Mouse (Mus musculus): Measurements from ENCODE around the gene Ppid. TPM values are rescaled to one million over a fixed set of nuclear protein-coding genes. Genes with fewer than 3 reads are reported as not detected.
"Not testable (repeated sequence)": the region's sequence is repeated elsewhere in the genome, so short reads cannot be mapped to it uniquely, and the experiment has no call there.

Ppid gene
- polyA plus RNA-seq, 1 experiment from 2014 or later, result 196 TPM

- H3K9me3 ChIP-seq, result no peaks in the 10 kb centered on the region
- no peaks in the 10 kb centered on the region for H3K27me3 ChIP-seq
- ATAC-seq (ENCODE audit: insufficient number of reproducible peaks, insufficient read depth, low FRiP score, low TSS enrichment), result no peak
- H3K36me3 ChIP-seq, result no peaks in the 10 kb centered on the region
- no peak overlapping the region for H3K27ac ChIP-seq
- 83% methylated on average over 10 of the region's 10 CpGs for WGBS
- H3K9ac ChIP-seq, result no peak overlapping the region
- H3K4me3 ChIP-seq, result no peak overlapping the region
- H3K4me2 ChIP-seq (replicated peaks), result no peak overlapping the region
- H3K4me1 ChIP-seq, result peaks cover 7% of the 10 kb centered on the region
These were observed 29.1 kb upstream of the Ppid start for GRCm38 (mm10) chr3:79561784-79562715.

- Histone ChIP-seq H3K27ac (no peak overlapping the region), H3K27me3 (no peaks in the 10 kb centered on the region), H3K9me3 (no peaks in the 10 kb centered on the region), H3K4me1 (peaks cover 7% of the 10 kb centered on the region), H3K4me2 (replicated peaks) (no peak overlapping the region), H3K9ac (no peak overlapping the region), H3K4me3 (no peak overlapping the region), H3K36me3 (no peaks in the 10 kb centered on the region)
- 58% methylated on average over 2 of the region's 2 CpGs for WGBS
- no peak for ATAC-seq (ENCODE audit: insufficient number of reproducible peaks, insufficient read depth, low FRiP score, low TSS enrichment)
These were observed 27.6 kb upstream of the Ppid start for GRCm38 (mm10) chr3:79563511-79563910.

- no peak overlapping the region for H3K4me2 ChIP-seq (replicated peaks)
- no peaks in the 10 kb centered on the region for H3K27me3 ChIP-seq
- no peaks in the 10 kb centered on the region for H3K9me3 ChIP-seq
- no peak overlapping the region for H3K4me3 ChIP-seq
- ATAC-seq (ENCODE audit: insufficient number of reproducible peaks, insufficient read depth, low FRiP score, low TSS enrichment), result no peak
- no peak overlapping the region for H3K27ac ChIP-seq
- H3K9ac ChIP-seq, result no peak overlapping the region
- H3K36me3 ChIP-seq, result no peaks in the 10 kb centered on the region
- peaks cover 7% of the 10 kb centered on the region for H3K4me1 ChIP-seq
- 83% methylated on average over 10 of the region's 10 CpGs for WGBS
These were observed 26.1 kb upstream of the Ppid start for GRCm38 (mm10) chr3:79564875-79565606.

- Histone ChIP-seq H3K9ac (peak overlapping the region; percentile 67), H3K9me3 (no peaks in the 10 kb centered on the region), H3K4me1 (peaks cover 7% of the 10 kb centered on the region), H3K4me2 (replicated peaks) (peak overlapping the region; percentile 87), H3K4me3 (peak overlapping the region; percentile 77), H3K27ac (peak overlapping the region; percentile 76), H3K36me3 (no peaks in the 10 kb centered on the region), H3K27me3 (no peaks in the 10 kb centered on the region)
- WGBS, result 2% methylated on average over 59 of the region's 60 CpGs
- peak; percentile 72 for ATAC-seq (ENCODE audit: insufficient number of reproducible peaks, insufficient read depth, low FRiP score, low TSS enrichment)
These were observed 24.1 kb upstream of the Ppid start for GRCm38 (mm10) chr3:79566716-79567691.

- Histone ChIP-seq H3K9me3 (no peaks in the 10 kb centered on the region), H3K4me1 (peaks cover 7% of the 10 kb centered on the region), H3K27ac (peak within 1 kb of the TSS; percentile 76), H3K4me2 (replicated peaks) (peak within 1 kb of the TSS; percentile 87), H3K9ac (peak within 1 kb of the TSS; percentile 67), H3K36me3 (no peaks in the 10 kb centered on the region), H3K4me3 (peak within 1 kb of the TSS; percentile 77), H3K27me3 (no peaks in the 10 kb centered on the region)
- under 1% methylated on average over 42 of the region's 55 CpGs for WGBS
- peak; percentile 96 for ATAC-seq (ENCODE audit: insufficient number of reproducible peaks, insufficient read depth, low FRiP score, low TSS enrichment)
These were observed 23.3 kb upstream of the Ppid start, which contains the start of gene Fnip2 for GRCm38 (mm10) chr3:79567703-79568362. Fnip2 (minus strand) TSS chr3:79567796.

GRCm38 (mm10) chr3:79568629-79569350 is 22.4 kb upstream of the Ppid start:
- Histone ChIP-seq H3K27ac (no peak overlapping the region), H3K4me2 (replicated peaks) (peak overlapping the region; percentile 87), H3K36me3 (no peaks in the 10 kb centered on the region), H3K4me3 (no peak overlapping the region), H3K4me1 (peaks cover 7% of the 10 kb centered on the region), H3K27me3 (no peaks in the 10 kb centered on the region), H3K9ac (no peak overlapping the region), H3K9me3 (no peaks in the 10 kb centered on the region)
- 88% methylated on average over 16 of the region's 16 CpGs for WGBS
- ATAC-seq (ENCODE audit: insufficient number of reproducible peaks, insufficient read depth, low FRiP score, low TSS enrichment), result no peak

- H3K27ac ChIP-seq, result no peak overlapping the region
- H3K9me3 ChIP-seq, result no peaks in the 10 kb centered on the region
- peaks cover 7% of the 10 kb centered on the region for H3K4me1 ChIP-seq
- H3K27me3 ChIP-seq, result no peaks in the 10 kb centered on the region
- WGBS, result 85% methylated on average over 3 of the region's 3 CpGs
- ATAC-seq (ENCODE audit: insufficient number of reproducible peaks, insufficient read depth, low FRiP score, low TSS enrichment), result no peak
- H3K4me3 ChIP-seq, result no peak overlapping the region
- H3K36me3 ChIP-seq, result no peaks in the 10 kb centered on the region
- H3K9ac ChIP-seq, result no peak overlapping the region
- no peak overlapping the region for H3K4me2 ChIP-seq (replicated peaks)
These were observed 21.8 kb upstream of the Ppid start for GRCm38 (mm10) chr3:79569351-79569681.

GRCm38 (mm10) chr3:79572399-79572798 is 18.7 kb upstream of the Ppid start:
- H3K4me2 ChIP-seq (replicated peaks), result no peak overlapping the region
- peaks cover 13% of the 10 kb centered on the region for H3K4me1 ChIP-seq
- no peaks in the 10 kb centered on the region for H3K27me3 ChIP-seq
- 49% methylated on average over 3 of the region's 3 CpGs for WGBS
- H3K27ac ChIP-seq, result no peak overlapping the region
- H3K9ac ChIP-seq, result no peak overlapping the region
- H3K9me3 ChIP-seq, result no peaks in the 10 kb centered on the region
- no peak overlapping the region for H3K4me3 ChIP-seq
- H3K36me3 ChIP-seq, result no peaks in the 10 kb centered on the region
- no peak for ATAC-seq (ENCODE audit: insufficient number of reproducible peaks, insufficient read depth, low FRiP score, low TSS enrichment)

GRCm38 (mm10) chr3:79573376-79573775 is 17.8 kb upstream of the Ppid start:
- not testable (repeated sequence) for H3K4me3 ChIP-seq; ATAC-seq (ENCODE audit: insufficient number of reproducible peaks, insufficient read depth, low FRiP score, low TSS enrichment); H3K9ac ChIP-seq; H3K36me3 ChIP-seq; H3K4me2 ChIP-seq (replicated peaks); H3K27me3 ChIP-seq; H3K9me3 ChIP-seq; H3K27ac ChIP-seq
- 95% methylated on average over 5 of the region's 5 CpGs for WGBS
- H3K4me1 ChIP-seq, result peaks cover 13% of the 10 kb centered on the region

GRCm38 (mm10) chr3:79574336-79574735 is 16.8 kb upstream of the Ppid start:
- Histone ChIP-seq H3K36me3 (no peaks in the 10 kb centered on the region), H3K27ac (no peak overlapping the region), H3K4me1 (peaks cover 13% of the 10 kb centered on the region), H3K9ac (no peak overlapping the region), H3K4me3 (no peak overlapping the region), H3K9me3 (no peaks in the 10 kb centered on the region), H3K27me3 (no peaks in the 10 kb centered on the region), H3K4me2 (replicated peaks) (no peak overlapping the region)
- WGBS, result 61% methylated on average over 3 of the region's 3 CpGs
- ATAC-seq (ENCODE audit: insufficient number of reproducible peaks, insufficient read depth, low FRiP score, low TSS enrichment), result no peak

All from embryonic facial prominence, embryonic 12.5 days (tissue).